Mouse (Mus musculus): ENCODE measurements at regions not wholly inside any gene's neighbourhood (a gene's known extent, or its start where the extent isn't known, plus 50 kb on each side); places are given as distances from the start of the nearest gene placed in this dataset.
"Not testable (repeated sequence)": the region's sequence is repeated elsewhere in the genome, so short reads cannot be mapped to it uniquely, and the experiment has no call there.

DNA sequence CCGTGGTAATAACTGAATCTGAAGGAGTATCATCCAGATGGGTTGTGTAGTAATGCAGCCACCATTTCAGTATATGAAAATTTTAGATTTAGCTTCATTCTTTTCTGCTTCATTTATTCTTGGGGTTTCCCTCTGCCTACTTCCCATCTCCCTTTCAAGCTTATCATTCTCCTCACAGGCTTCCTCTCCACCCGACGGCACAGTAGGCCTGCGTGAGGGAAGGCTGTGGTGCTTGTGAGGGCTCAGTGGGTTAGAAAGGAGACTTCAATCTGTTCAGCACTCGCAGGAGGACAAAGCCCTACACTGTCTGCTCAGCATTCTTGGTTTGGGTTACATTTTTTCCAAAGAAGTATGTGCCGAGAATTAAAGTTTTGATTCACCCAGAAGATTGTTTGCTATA lies 493.0 kb upstream of the Olfr1507 start:
- WGBS = no CpG with 5 or more reads among the region's 6 CpGs
- H3K4me3 ChIP-seq (replicated peaks; ENCODE audit: extremely low read depth, low read depth, low read length); DNase-seq; H3K4me1 ChIP-seq (ENCODE audit: control insufficient read depth, insufficient read depth, low read length): not testable (repeated sequence)

DNA sequence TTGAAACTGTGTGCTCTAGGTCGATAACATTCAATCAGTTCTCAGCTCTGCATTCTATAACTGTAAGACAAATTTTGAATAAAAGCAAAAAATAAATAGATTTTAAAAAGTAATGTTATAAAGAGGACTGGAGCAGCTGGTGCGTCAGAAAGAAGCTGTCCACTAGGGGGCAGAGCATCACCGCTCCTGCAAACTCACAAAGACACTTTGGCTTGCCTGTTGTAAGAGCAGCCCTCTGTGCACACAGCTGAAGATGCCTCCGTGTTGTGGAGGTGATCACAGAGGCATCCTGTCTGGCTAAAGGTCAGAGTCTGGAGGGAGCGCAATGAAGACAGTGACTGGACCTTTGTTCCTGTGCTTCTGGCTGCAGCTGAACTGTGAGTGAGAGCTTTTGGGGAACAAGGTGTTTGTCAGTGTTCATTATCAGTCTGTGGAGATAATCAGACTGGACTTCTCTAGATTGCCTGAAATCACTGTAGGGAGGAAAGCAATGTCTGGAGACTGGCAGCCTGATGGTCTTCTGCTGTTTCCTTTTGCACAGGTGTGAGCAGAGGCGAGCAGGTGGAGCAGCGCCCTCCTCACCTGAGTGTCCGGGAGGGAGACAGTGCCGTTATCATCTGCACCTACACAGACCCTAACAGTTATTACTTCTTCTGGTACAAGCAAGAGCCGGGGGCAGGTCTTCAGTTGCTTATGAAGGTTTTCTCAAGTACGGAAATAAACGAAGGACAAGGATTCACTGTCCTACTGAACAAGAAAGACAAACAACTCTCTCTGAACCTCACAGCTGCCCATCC lies 476.9 kb upstream of the Olfr1507 start:
- H3K4me3 ChIP-seq (replicated peaks; ENCODE audit: extremely low read depth, low read depth, low read length); H3K4me1 ChIP-seq (ENCODE audit: control insufficient read depth, insufficient read depth, low read length); DNase-seq: not testable (repeated sequence)
- no CpG with 5 or more reads among the region's 12 CpGs for WGBS

- DNase-seq = not testable (repeated sequence)
Measured at GRCm38 (mm10) chr14:52962110-52962509, 466.6 kb upstream of the Olfr1507 start.

DNA sequence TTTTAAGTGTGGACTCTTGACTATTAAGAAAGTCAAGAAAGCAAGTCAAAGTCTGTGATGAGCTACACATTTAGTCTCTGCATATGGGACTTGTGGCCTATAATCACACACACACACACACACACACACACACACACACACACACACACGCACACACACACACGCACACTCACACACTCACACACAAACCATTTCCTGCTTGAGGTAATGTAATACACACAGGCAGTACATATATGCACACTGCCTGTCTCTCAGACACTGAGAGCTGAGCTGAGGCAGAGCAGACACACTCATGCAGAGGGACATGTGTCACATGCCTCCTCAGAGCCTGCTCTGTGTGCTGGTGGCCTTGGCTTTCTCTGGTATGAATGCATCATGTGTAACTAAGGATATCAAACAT lies 461.0 kb upstream of the Olfr1507 start:
- not testable (repeated sequence) for H3K4me1 ChIP-seq (ENCODE audit: control insufficient read depth, insufficient read depth, low read length); DNase-seq; H3K4me3 ChIP-seq (replicated peaks; ENCODE audit: extremely low read depth, low read depth, low read length)
- WGBS = no CpG with 5 or more reads among the region's 2 CpGs

More at GRCm38 (mm10) chr14:52962110-52962509, 466.6 kb upstream of the Olfr1507 start:
- H3K4me3 ChIP-seq (replicated peaks; ENCODE audit: extremely low read depth, low read depth, low read length); H3K4me1 ChIP-seq (ENCODE audit: control insufficient read depth, insufficient read depth, low read length): not testable (repeated sequence)
- 78% methylated on average over 3 of the region's 4 CpGs for WGBS

DNA sequence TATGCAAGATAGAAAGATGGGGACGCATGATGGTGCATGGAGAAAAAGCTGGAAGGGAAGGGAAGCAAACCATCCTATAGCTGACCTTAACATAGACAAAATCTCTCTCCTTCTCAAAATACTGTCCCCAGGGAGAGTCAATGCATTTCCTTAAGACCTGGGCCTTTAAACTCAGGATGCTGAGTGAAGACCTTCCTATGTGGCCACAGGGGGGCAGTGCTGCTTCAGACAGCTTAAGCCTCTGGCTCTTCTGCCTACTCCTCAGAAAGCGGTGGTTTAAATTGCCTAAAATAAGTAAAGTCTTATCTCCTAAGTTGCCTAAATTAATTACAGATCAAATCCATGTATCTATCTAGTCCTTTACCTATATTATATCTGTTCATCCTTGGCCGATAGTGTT lies 449.4 kb upstream of the Olfr1507 start:
- WGBS = no CpG with 5 or more reads among the region's 3 CpGs
- DNase-seq; H3K4me1 ChIP-seq (ENCODE audit: control insufficient read depth, insufficient read depth, low read length); H3K4me3 ChIP-seq (replicated peaks; ENCODE audit: extremely low read depth, low read depth, low read length): not testable (repeated sequence)

DNA sequence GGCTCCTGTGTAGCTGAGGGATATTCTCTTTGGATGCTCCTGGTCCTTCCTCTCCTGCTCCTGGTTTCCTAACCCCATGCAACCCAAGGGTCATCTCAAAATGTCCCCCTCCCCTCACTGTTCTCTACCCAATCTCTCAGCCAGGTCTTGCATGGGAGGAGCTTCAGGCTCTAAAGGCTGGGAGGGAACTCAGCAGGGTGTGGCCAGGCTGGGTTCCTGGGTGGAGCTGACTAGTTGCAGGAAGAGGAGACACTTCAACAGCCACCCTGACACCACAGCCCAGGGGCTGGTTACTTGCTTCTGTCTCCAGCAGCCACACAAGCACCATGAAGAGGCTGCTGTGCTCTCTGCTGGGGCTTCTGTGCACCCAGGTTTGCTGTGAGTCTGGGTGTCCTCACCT lies 446.9 kb upstream of the Olfr1507 start:
- not testable (repeated sequence) for DNase-seq; H3K4me1 ChIP-seq (ENCODE audit: control insufficient read depth, insufficient read depth, low read length)

GRCm38 (mm10) chr14:52941747-52942146 lies 446.2 kb upstream of the Olfr1507 start:
- not testable (repeated sequence) for DNase-seq; H3K4me3 ChIP-seq (replicated peaks; ENCODE audit: extremely low read depth, low read depth, low read length); H3K4me1 ChIP-seq (ENCODE audit: control insufficient read depth, insufficient read depth, low read length)
- WGBS = no CpG with 5 or more reads among the region's 1 CpGs

More for the DNA sequence above, 446.9 kb upstream of the Olfr1507 start:
- H3K4me3 ChIP-seq (replicated peaks; ENCODE audit: extremely low read depth, low read depth, low read length) = not testable (repeated sequence)

DNA sequence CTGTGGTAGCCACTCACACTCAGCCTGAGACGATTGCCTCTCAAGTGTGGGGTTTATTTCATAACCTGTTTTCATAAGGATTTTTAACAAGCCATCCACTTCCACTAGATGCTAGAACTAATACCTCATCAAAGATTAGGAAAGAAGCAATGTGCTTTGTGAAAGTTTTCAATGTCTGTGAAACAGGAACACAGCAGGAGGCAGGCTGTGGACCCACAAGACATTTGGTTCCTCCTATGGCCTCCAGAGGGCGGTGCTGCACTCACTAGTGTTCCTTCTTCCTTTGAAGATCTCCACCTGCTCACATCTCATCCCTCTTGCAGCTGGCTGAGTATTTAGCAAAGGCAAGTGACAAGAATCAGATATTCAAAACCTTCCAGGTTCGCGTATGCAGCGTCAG lies 424.6 kb upstream of the Olfr1507 start:
- no CpG with 5 or more reads among the region's 5 CpGs for WGBS
- DNase-seq; H3K4me3 ChIP-seq (replicated peaks; ENCODE audit: extremely low read depth, low read depth, low read length); H3K4me1 ChIP-seq (ENCODE audit: control insufficient read depth, insufficient read depth, low read length): not testable (repeated sequence)

GRCm38 (mm10) chr14:52913814-52914213 lies 418.3 kb upstream of the Olfr1507 start:
- not testable (repeated sequence) for H3K4me3 ChIP-seq (replicated peaks; ENCODE audit: extremely low read depth, low read depth, low read length); DNase-seq; H3K4me1 ChIP-seq (ENCODE audit: control insufficient read depth, insufficient read depth, low read length)
- WGBS = no CpG with 5 or more reads among the region's 1 CpGs

GRCm38 (mm10) chr14:52899629-52900028 lies 404.1 kb upstream of the Olfr1507 start:
- not testable (repeated sequence) for H3K4me1 ChIP-seq (ENCODE audit: control insufficient read depth, insufficient read depth, low read length); DNase-seq; H3K4me3 ChIP-seq (replicated peaks; ENCODE audit: extremely low read depth, low read depth, low read length)
- WGBS = no CpG with 5 or more reads among the region's 3 CpGs

DNA sequence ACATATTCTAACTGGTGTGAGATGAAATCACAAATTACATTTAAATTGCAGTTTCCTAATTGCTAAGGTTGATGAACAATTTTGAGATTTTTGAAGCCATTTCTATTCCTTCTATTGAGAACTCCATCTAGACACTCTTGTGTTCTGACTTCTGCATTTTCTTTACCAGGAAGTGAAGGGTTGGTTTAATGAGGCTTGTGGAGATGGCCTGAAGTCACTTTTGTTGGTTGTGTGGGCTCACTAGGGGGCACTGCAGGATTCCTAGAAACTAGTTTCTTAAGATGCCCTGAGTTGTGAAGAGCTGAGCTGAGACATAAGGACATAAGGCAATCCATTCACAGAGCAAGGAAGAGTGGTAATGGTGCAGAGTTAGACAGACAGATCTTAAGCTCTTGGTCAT lies 402.8 kb upstream of the Olfr1507 start:
- not testable (repeated sequence) for H3K4me3 ChIP-seq (replicated peaks; ENCODE audit: extremely low read depth, low read depth, low read length); DNase-seq; H3K4me1 ChIP-seq (ENCODE audit: control insufficient read depth, insufficient read depth, low read length)

GRCm38 (mm10) chr14:52879978-52880377 lies 384.4 kb upstream of the Olfr1507 start:
- DNase-seq; H3K4me1 ChIP-seq (ENCODE audit: control insufficient read depth, insufficient read depth, low read length); H3K4me3 ChIP-seq (replicated peaks; ENCODE audit: extremely low read depth, low read depth, low read length): not testable (repeated sequence)
- no CpG with 5 or more reads among the region's 3 CpGs for WGBS

GRCm38 (mm10) chr14:52863841-52864240 lies 368.3 kb upstream of the Olfr1507 start:
- not testable (repeated sequence) for H3K4me1 ChIP-seq (ENCODE audit: control insufficient read depth, insufficient read depth, low read length); H3K4me3 ChIP-seq (replicated peaks; ENCODE audit: extremely low read depth, low read depth, low read length); DNase-seq
- no CpG with 5 or more reads among the region's 3 CpGs for WGBS

DNA sequence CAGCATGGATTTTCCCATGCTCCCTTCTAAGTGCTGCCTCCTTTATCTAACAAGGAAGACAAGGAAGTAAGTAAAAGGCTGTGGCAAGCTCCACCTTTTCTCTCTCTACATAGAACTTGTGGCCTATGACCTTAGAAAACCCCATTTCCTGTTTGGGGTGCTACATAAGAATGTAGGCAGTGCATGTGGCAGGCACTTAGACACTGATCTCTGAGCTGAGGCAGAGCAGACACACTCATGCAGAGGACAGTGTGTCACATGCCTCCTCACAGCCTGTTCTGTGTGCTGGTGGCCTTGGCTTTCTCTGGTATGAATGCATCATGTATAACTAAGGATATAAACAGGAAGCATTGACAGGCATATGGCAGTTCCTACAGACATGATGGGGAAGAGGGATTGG lies 367.6 kb upstream of the Olfr1507 start:
- H3K4me3 ChIP-seq (replicated peaks; ENCODE audit: extremely low read depth, low read depth, low read length); H3K4me1 ChIP-seq (ENCODE audit: control insufficient read depth, insufficient read depth, low read length); DNase-seq: not testable (repeated sequence)

- not testable (repeated sequence) for DNase-seq; H3K4me1 ChIP-seq (ENCODE audit: control insufficient read depth, insufficient read depth, low read length); H3K4me3 ChIP-seq (replicated peaks; ENCODE audit: extremely low read depth, low read depth, low read length)
- 64% methylated on average over 7 of the region's 20 CpGs for WGBS
Measured at GRCm38 (mm10) chr14:52862491-52862890, 366.9 kb upstream of the Olfr1507 start.

DNA sequence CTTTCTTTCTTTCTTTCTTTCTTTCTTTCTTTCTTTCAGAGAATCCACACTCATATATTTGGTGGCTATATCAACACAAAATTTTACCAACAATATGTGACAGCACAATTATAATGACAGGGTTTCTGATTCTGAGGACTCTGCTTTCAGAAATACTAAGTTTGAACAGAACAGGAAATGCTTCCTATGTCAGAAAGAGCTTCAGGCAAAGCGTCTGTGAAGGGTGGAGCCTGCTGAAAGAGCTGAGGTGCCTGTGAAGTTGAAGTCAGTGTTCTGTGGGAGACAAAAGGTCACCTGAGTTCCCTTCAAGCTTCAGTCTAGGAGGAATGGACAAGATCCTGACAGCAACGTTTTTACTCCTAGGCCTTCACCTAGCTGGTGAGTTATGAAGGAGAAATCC lies 359.8 kb upstream of the Olfr1507 start:
- WGBS = no CpG with 5 or more reads among the region's 2 CpGs

More for the DNA sequence above, 359.8 kb upstream of the Olfr1507 start:
- not testable (repeated sequence) for H3K4me3 ChIP-seq (replicated peaks; ENCODE audit: extremely low read depth, low read depth, low read length); H3K4me1 ChIP-seq (ENCODE audit: control insufficient read depth, insufficient read depth, low read length); DNase-seq
